Mouse (Mus musculus) embryonic facial prominence, embryonic 15.5 days (tissue): Measurements from ENCODE around the gene Mtmr6. TPM values are rescaled to one million over a fixed set of nuclear protein-coding genes. Genes with fewer than 3 reads are reported as not detected.

Experiments
- ATAC-seq: fragments of 200-750 bp; cut with Nextera tagmentation; 2 replicates; pipeline ENCODE4 v1.8.0; 2017; ENCODE audit warnings: low read depth, moderate TSS enrichment; ENCODE audit not compliant: insufficient number of reproducible peaks, low FRiP score, low TSS enrichment
- H3K27ac ChIP-seq: fragments of 300-500 bp; sonication (generic); replicated peaks from 2 replicates; pipeline ENCODE4 v1.5.1; 2015; ENCODE audit warnings: mild to moderate bottlenecking, inconsistent platforms
- H3K27me3 ChIP-seq: fragments of 300-500 bp; sonication (generic); 2 replicates; pipeline ENCODE4 v1.6.1; 2015; ENCODE audit warnings: inconsistent platforms
- H3K36me3 ChIP-seq: fragments of 300-500 bp; sonication (generic); 2 replicates; pipeline ENCODE4 v1.6.1; 2015; ENCODE audit warnings: mild to moderate bottlenecking, inconsistent platforms
- H3K4me1 ChIP-seq: fragments of 300-500 bp; sonication (generic); 2 replicates; pipeline ENCODE4 v1.6.1; 2015; ENCODE audit warnings: inconsistent platforms
- H3K4me2 ChIP-seq: fragments of 300-500 bp; sonication (generic); replicated peaks from 2 replicates; pipeline ENCODE4 v1.6.1; 2015; ENCODE audit warnings: mild to moderate bottlenecking, inconsistent platforms
- H3K4me3 ChIP-seq: fragments of 300-500 bp; sonication (generic); replicated peaks from 2 replicates; pipeline ENCODE4 v1.5.1; 2015; ENCODE audit warnings: mild to moderate bottlenecking, inconsistent platforms
- H3K9ac ChIP-seq: fragments of 300-500 bp; sonication (generic); 2 replicates; pipeline ENCODE4 v1.6.1; 2015; ENCODE audit warnings: inconsistent platforms
- H3K9me3 ChIP-seq: fragments of 300-500 bp; sonication (generic); replicated peaks from 2 replicates; pipeline ENCODE4 v1.6.1; 2016; ENCODE audit warnings: inconsistent platforms
- WGBS: fragments of 180-500 bp; shearing (Covaris S2); methylation state at CpG from one replicate; pipeline ENCODE4 v1.1.7; 2015; 5-methylcytosine and 5-hydroxymethylcytosine counted together
- polyA plus RNA-seq: library from polyadenylated mRNA; unstranded; fragments of >200 nt; fragmentation: Nextera tagmentation; extraction: Ambion mirVana; gene quantifications from 2 replicates; pipeline ENCODE4 v1.2.1, GENCODE M21; 2015

Mtmr6 gene
- polyA plus RNA-seq = 38.9 and 40.3 TPM in 2 replicates

DNA sequence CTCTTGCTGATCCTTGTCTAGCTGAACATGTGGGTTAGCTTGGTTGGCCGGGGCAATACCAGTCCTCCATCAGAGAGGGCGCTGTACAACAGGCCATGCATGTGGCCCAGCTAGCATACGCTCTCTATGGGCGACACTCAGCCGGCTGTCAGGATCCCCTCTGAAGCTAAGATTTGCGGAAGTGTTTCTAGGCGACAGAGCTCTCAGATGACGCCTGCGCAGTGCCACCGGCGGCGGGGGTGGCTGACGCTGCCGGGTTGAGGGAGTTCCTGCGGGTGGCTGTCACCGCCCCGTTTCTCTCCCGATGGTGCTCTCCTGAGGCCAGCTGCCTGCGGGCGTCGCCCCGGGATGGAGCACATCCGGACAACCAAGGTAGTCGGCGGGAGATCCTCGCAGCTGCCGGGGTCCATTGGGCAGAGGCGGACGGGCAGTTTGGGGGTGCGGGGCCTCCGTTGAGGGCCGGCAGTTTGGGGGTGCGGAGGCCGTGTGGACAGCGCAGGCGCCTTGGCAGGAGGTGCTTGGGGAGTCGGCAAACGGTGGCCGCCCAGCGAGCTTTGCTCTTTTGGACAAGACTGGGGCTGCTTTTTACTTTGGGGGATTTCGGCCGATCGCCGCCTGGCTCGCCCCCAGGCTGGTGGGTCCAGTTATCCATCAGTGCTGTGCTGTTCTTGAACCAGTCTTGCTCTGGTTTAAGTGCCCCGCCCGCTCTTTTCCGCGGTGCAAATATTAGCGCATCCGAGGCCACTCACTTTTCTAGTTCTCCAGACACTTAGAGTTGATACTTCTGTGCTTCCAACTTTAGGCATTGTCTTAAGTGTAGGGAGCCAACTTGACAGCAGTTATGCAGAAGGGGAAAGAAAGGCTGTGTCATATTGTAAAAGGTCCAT is at the start of gene Mtmr6:
Gene Mtmr6 (plus strand): TSS at position 239 of the 887 bp plus-strand sequence.
- no peaks in the 10 kb centered on the region for H3K27me3 ChIP-seq
- ATAC-seq = peak; percentile 100
- H3K9me3 ChIP-seq = no peaks in the 10 kb centered on the region
- no peaks in the 10 kb centered on the region for H3K36me3 ChIP-seq
- H3K9ac ChIP-seq = peak within 1 kb of the TSS; percentile 59
- H3K4me3 ChIP-seq = peak within 1 kb of the TSS; percentile 74
- peak within 1 kb of the TSS; percentile 82 for H3K27ac ChIP-seq
- H3K4me1 ChIP-seq = peaks cover 9% of the 10 kb centered on the region; the same call in 1 of the 2 replicates
- WGBS = under 1% methylated on average over 51 of the region's 51 CpGs
- peak within 1 kb of the TSS; percentile 56 for H3K4me2 ChIP-seq

DNA sequence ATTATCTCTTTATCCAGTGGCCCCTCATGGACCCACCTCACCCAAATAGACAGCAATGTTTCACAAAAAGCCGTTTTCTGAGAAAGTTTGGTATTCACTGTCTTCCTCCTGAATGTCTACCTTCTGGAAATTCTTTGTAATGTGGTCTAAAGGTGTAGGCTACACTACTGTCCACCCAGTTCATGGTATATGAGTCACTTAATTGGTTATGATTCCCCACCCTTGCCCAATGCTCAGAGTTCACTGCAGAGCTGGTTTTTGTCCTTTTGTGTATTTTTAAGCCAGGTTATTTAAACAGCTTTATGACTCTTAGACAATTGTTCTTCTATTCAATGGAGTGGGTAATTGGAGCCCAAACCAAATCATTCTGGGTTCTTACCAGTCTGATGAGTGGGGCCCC is 48.9 kb upstream of the Mtmr6 start:
- no peaks in the 10 kb centered on the region for H3K9me3 ChIP-seq
- H3K9ac ChIP-seq = no peak overlapping the region
- H3K4me2 ChIP-seq = no peak overlapping the region
- H3K27me3 ChIP-seq = no peaks in the 10 kb centered on the region
- H3K36me3 ChIP-seq = peaks cover 22% of the 10 kb centered on the region
- 86% methylated on average over 1 of the region's 1 CpGs for WGBS
- H3K27ac ChIP-seq = no peak overlapping the region
- ATAC-seq = no peak
- no peak overlapping the region for H3K4me3 ChIP-seq
- H3K4me1 ChIP-seq = no peaks in the 10 kb centered on the region

DNA sequence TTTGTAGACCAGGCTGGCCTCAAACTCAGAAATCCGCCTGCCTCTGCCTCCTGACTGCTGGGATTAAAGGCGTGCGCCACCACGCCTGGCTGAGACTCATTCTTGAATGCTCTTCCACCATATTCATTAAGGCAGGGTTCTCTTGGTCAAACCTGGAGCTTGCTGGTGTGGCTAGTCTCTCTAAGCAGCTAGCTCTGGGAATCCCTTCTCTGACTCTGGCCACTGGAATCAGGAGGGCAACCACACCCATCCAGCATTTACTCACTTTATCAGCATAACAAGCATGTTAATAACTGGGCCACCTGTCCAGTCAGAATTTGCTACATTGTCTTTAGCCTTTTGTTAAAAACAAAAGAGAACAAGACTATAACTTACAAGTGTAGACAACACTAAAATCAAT is 47.4 kb upstream of the Mtmr6 start:
- Histone ChIP-seq H3K27ac (no peak overlapping the region), H3K4me3 (no peak overlapping the region), H3K4me1 (no peaks in the 10 kb centered on the region), H3K9me3 (no peaks in the 10 kb centered on the region), H3K36me3 (peaks cover 27% of the 10 kb centered on the region), H3K27me3 (no peaks in the 10 kb centered on the region), H3K4me2 (no peak overlapping the region), H3K9ac (no peak overlapping the region)
- no peak for ATAC-seq
- WGBS = 97% methylated on average over 4 of the region's 4 CpGs

DNA sequence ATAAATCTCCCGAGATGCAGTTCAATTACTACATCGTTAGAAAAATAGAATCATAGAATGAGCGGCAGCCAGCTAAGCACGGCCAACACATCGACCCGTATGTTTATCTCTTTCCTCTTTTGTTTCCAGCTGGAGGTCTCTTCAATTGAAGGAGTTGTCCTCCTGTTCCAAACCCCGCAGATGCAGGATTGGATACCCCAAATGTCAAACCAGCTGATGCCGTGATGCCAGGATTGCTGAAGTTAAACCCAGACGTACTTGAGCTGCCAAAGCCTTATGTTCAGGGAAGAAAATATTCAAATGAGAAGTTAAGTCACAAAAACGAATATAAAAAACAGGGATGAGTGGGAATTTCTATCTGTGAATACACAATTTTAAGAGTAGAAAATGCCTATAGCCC is 45.1 kb upstream of the Mtmr6 start:
- peaks cover 27% of the 10 kb centered on the region for H3K36me3 ChIP-seq
- no peaks in the 10 kb centered on the region for H3K9me3 ChIP-seq
- no peak overlapping the region for H3K4me3 ChIP-seq
- no peak overlapping the region for H3K9ac ChIP-seq
- ATAC-seq = no peak
- WGBS = 90% methylated on average over 10 of the region's 10 CpGs
- no peak overlapping the region for H3K27ac ChIP-seq
- H3K4me2 ChIP-seq = no peak overlapping the region
- H3K4me1 ChIP-seq = no peaks in the 10 kb centered on the region
- H3K27me3 ChIP-seq = no peaks in the 10 kb centered on the region

DNA sequence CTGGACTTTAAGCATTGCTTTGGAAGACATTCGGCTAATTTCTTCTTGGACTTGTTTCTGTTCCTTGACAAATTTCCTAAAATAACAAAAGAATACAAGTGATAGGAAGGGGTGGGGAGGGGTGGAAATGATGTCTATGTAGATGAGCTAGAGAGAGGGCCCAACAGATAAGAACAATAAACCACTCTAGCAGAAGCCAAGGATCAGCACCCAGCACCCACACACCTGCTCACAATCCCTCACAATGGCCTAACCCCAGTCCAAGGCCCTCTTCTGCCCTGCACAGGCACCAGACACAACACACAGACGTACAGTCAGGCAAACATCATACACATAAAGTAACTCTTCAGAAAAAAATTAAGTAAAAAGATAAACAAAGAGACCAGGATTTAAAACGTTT is 26.5 kb upstream of the Mtmr6 start:
- 81% methylated on average over 3 of the region's 3 CpGs for WGBS
- Histone ChIP-seq H3K27ac (no peak overlapping the region), H3K4me3 (no peak overlapping the region), H3K9me3 (no peaks in the 10 kb centered on the region), H3K36me3 (peaks cover 40% of the 10 kb centered on the region), H3K27me3 (no peaks in the 10 kb centered on the region), H3K4me2 (no peak overlapping the region), H3K9ac (no peak overlapping the region), H3K4me1 (no peaks in the 10 kb centered on the region)
- no peak for ATAC-seq

DNA sequence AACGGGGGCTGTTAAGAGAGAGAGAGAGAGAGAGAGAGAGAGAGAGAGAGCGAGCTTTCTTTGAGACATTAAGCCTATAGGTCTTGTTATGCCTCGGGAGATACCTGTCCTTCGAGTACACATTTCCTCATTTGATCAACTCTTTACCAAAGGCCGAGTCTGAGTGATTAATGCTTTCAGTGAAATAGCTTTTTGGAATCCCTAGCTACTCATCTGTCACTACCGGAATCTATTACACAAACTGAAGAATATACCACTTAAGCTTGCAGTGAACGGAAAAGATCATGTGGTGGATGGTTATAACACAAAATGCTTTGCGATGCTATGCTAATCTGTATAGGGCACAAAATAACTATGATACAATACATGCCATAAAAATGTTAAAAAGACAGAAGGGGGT is 14.7 kb upstream of the Mtmr6 start:
- WGBS = 12% methylated on average over 8 of the region's 8 CpGs
- Histone ChIP-seq H3K4me3 (peak overlapping the region; percentile 98), H3K27me3 (no peaks in the 10 kb centered on the region), H3K9me3 (no peaks in the 10 kb centered on the region), H3K4me1 (peaks cover 20% of the 10 kb centered on the region), H3K27ac (peak overlapping the region; percentile 92; the same call in 1 of the 2 replicates), H3K9ac (peak overlapping the region; percentile 97), H3K4me2 (peak overlapping the region; percentile 76), H3K36me3 (0 out of 2 replicates have a peak, but pooled peaks cover under 1% of the 10 kb centered on the region)
- no peak for ATAC-seq

DNA sequence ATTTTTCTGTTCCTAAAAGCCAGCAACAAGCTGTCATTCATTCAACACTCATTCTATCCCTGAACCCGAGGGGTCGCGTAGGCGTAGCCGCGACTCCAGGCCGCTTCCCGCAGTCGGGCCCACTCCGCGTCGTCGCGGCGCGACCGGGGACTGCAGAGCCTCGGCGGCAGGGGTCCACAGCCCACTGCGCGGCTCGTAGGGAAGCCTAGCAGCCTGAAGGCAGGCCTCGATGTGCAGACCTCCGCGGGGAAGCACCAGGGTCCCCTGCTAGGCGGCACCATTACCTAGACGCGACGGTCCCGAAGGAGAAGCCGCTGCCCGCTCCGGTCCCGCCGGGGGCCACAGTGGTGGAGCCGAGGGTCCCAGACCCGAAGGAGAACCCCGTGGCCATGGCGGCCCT is 14.1 kb upstream of the Mtmr6 start:
- H3K9ac ChIP-seq = peak overlapping the region; percentile 97
- H3K36me3 ChIP-seq = no peaks in the 10 kb centered on the region
- peak overlapping the region; percentile 92 for H3K27ac ChIP-seq
- under 1% methylated on average over 39 of the region's 39 CpGs for WGBS
- no peaks in the 10 kb centered on the region for H3K27me3 ChIP-seq
- peak overlapping the region; percentile 98 for H3K4me3 ChIP-seq
- peak; percentile 51 for ATAC-seq
- H3K4me2 ChIP-seq = peak overlapping the region; percentile 76
- H3K4me1 ChIP-seq = peaks cover 20% of the 10 kb centered on the region
- no peaks in the 10 kb centered on the region for H3K9me3 ChIP-seq

DNA sequence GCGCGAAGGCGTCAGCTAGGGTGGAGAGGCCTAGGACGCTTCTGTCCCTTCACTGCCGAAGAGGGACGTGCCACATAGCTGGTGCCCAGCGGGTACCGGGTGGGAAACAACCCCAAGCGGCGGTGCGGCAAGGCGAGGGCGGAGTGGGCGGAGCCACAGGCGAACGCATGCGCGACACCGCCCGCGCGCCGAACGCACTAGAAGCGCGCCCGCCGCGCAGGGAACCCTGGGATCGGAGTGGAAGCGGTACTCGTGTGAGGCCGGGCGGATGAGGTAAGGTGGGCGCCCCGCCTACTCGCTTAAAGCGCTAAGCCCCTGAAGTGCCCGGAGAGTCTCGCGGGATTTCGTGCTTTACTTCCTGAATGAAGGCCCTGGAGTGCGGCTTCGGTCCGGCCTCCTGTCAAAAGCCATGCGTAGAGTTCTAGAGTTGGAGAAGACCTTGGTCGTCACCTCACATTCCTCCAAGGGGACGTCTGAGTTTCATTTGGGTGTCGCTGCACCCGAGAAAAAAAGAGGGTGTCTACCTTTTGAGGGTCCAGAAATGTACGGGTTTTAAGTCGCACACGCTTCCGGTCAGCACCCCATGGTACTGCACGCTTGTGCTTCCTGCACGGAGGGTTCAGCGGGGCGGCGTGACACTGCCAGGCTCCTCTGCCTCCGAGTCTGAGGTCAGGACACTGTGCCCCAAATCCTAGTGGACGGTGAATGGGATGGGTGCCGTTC is 13.6 kb upstream of the Mtmr6 start, which contains the start of the genes Nupl1 and Gm49336:
Gene Nupl1 (minus strand): TSS at position 151 of the 723 bp plus-strand sequence.
Gene Gm49336 (minus strand): TSS at position 227 of the 723 bp plus-strand sequence.
- peak; percentile 99 for ATAC-seq
- Histone ChIP-seq H3K4me3 (peak within 1 kb of the TSS; percentile 98), H3K9ac (peak within 1 kb of the TSS; percentile 97), H3K9me3 (no peaks in the 10 kb centered on the region), H3K36me3 (no peaks in the 10 kb centered on the region), H3K27ac (peak within 1 kb of the TSS; percentile 92), H3K4me1 (peaks cover 20% of the 10 kb centered on the region), H3K4me2 (peak within 1 kb of the TSS; percentile 76), H3K27me3 (no peaks in the 10 kb centered on the region)
- WGBS = under 1% methylated on average over 62 of the region's 62 CpGs

DNA sequence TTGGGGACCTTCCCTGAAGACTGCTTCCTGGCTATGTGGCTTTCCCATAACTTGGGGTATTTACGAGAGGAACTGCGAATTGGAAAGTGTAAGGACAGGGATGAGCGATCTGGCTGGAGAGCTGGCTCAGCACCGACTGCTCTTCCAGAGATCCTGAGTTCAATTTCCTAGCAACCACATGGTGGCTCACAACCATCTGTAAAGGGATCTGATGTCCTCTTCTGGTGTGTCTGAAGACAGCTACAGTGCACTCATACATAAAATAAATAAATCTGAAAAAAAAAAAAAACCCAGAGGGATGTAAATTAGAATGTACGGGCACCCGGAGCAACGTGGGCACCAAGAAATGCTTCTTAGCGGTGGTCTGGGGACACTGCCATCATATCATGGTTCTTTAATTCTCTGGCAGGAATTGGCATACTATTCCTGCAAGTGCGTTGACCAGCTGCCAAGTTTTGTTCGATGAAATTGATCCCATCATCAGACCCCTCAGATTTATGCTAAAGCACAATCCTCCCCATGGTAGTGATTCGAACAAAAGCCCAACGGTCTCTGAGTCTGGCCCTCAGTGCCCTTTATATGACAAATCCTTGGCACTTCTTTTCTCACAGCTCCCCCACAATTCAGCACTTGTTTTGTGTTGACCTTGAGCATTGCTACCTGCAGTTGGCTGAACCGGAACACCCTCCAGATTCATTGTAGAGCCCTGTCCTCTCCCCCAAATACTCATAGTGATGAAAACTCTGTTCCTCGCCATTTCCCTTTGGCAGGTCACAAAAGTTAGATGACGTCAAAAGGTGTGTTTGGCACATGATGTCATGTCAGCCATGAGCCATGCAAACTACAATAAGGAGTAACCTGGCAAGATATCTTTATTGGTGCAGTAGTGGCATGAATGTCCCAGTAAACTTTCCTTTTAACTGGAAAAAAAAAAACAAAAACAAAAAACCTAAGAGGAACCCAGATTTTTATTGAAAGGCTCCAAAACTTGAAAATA is 12.7 kb upstream of the Mtmr6 start:
- Histone ChIP-seq H3K4me2 (peak overlapping the region; percentile 76), H3K4me1 (peaks cover 20% of the 10 kb centered on the region), H3K4me3 (peak overlapping the region; percentile 98), H3K27me3 (no peaks in the 10 kb centered on the region), H3K36me3 (no peaks in the 10 kb centered on the region), H3K27ac (peak overlapping the region; percentile 92), H3K9me3 (no peaks in the 10 kb centered on the region), H3K9ac (peak overlapping the region; percentile 69)
- 18% methylated on average over 15 of the region's 15 CpGs for WGBS
- ATAC-seq = peak; percentile 13; the same call in 1 of the 2 replicates

DNA sequence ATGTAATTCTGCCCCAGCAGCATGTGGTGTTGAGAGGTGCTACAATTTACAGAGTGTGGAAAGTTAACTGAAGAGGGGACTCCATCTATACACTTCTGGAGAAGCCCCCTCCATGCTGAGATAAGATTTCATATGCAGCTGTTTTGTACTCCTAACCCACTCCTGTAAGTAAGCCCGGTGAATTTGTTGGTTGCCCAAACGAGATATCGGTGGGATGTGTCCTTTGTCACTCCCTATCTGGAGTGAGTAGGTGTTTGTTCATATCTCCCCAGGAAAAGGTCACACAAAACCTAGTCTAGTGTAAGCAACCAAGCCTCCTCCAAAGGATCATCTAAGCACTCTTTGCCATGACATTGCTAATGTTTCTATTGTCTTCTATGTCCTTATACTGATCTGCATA is 11.6 kb upstream of the Mtmr6 start:
- Histone ChIP-seq H3K4me2 (no peak overlapping the region), H3K27ac (no peak overlapping the region), H3K27me3 (no peaks in the 10 kb centered on the region), H3K9me3 (no peaks in the 10 kb centered on the region), H3K36me3 (no peaks in the 10 kb centered on the region), H3K9ac (no peak overlapping the region), H3K4me3 (no peak overlapping the region), H3K4me1 (peaks cover 20% of the 10 kb centered on the region)
- no peak for ATAC-seq
- WGBS = 86% methylated on average over 3 of the region's 3 CpGs
